Mouse (Mus musculus) hindbrain, embryonic 11.5 days (tissue): ENCODE measurements at regions not wholly inside any gene's neighbourhood (a gene's known extent, or its start where the extent isn't known, plus 50 kb on each side); places are given as distances from the start of the nearest gene placed in this dataset.

Experiments
- ATAC-seq: fragments of 200-750 bp; cut with Nextera tagmentation; 2 replicates; pipeline ENCODE4 v1.8.0; 2017; ENCODE audit warnings: mild to moderate bottlenecking, moderate TSS enrichment, moderate library complexity; ENCODE audit not compliant: low FRiP score
- DNase-seq: peaks from one replicate; pipeline ENCODE4 v3.0.0-alpha.2; 2015; ENCODE audit warnings: low spot score
- H3K27ac ChIP-seq: fragments of 300-500 bp; sonication (generic); 2 replicates; pipeline ENCODE4 v1.5.1; 2014; ENCODE audit warnings: mild to moderate bottlenecking, low read depth, low read length
- H3K27me3 ChIP-seq: fragments of 300-500 bp; sonication (generic); 2 replicates; pipeline ENCODE4 v1.6.1; 2014; ENCODE audit warnings: mild to moderate bottlenecking, low read length, moderate library complexity, mixed read lengths; ENCODE audit not compliant: control insufficient read depth, insufficient read depth
- H3K36me3 ChIP-seq: fragments of 300-500 bp; sonication (generic); 2 replicates; pipeline ENCODE4 v1.6.1; 2014; ENCODE audit warnings: mild to moderate bottlenecking, low read length, moderate library complexity, mixed read lengths; ENCODE audit not compliant: control insufficient read depth, insufficient read depth
- H3K4me1 ChIP-seq: fragments of 300-500 bp; sonication (generic); replicated peaks from 2 replicates; pipeline ENCODE4 v1.6.1; 2014; ENCODE audit warnings: low read length, mixed read lengths; ENCODE audit not compliant: control insufficient read depth, insufficient read depth
- H3K4me2 ChIP-seq: fragments of 300-500 bp; sonication (generic); replicated peaks from 2 replicates; pipeline ENCODE4 v1.6.1; 2014; ENCODE audit warnings: mild to moderate bottlenecking, low read depth, low read length
- H3K4me3 ChIP-seq: fragments of 300-500 bp; sonication (generic); 2 replicates; pipeline ENCODE4 v1.5.1; 2014; ENCODE audit warnings: low read depth, low read length
- H3K9ac ChIP-seq: fragments of 300-500 bp; sonication (generic); 2 replicates; pipeline ENCODE4 v1.6.1; 2014; ENCODE audit warnings: low read depth, low read length
- H3K9me3 ChIP-seq: fragments of 300-500 bp; sonication (generic); 2 replicates; pipeline ENCODE4 v1.6.1; 2016; ENCODE audit warnings: low read length; ENCODE audit not compliant: control insufficient read depth
- WGBS: fragments of 180-500 bp; shearing (Covaris S2); extraction: QIAGEN DNeasy Blood & Tissue Kit; methylation state at CpG from one replicate; pipeline ENCODE4 v1.1.7; 2014; 5-methylcytosine and 5-hydroxymethylcytosine counted together

- ATAC-seq (no peak), DNase-seq (no peak)
- Histone ChIP-seq H3K4me3 (no peak overlapping the region), H3K27me3 (no peaks in the 10 kb centered on the region), H3K36me3 (no peaks in the 10 kb centered on the region), H3K9me3 (no peaks in the 10 kb centered on the region), H3K4me1 (no peaks in the 10 kb centered on the region), H3K4me2 (no peak overlapping the region), H3K27ac (no peak overlapping the region), H3K9ac (no peak overlapping the region)
- 82% methylated on average over 6 of the region's 6 CpGs for WGBS
Measured at GRCm38 (mm10) chr1:56239686-56240085, 397.5 kb downstream of the Hsfy2 start.

GRCm38 (mm10) chr1:56226314-56227008 lies 410.8 kb downstream of the Hsfy2 start:
- no peaks in the 10 kb centered on the region for H3K36me3 ChIP-seq
- no peak for ATAC-seq
- H3K27me3 ChIP-seq, result no peaks in the 10 kb centered on the region
- no peak overlapping the region for H3K4me2 ChIP-seq
- 88% methylated on average over 7 of the region's 7 CpGs for WGBS
- no peaks in the 10 kb centered on the region for H3K4me1 ChIP-seq
- no peak for DNase-seq
- no peaks in the 10 kb centered on the region for H3K9me3 ChIP-seq
- H3K27ac ChIP-seq, result no peak overlapping the region
- no peak overlapping the region for H3K9ac ChIP-seq
- H3K4me3 ChIP-seq, result no peak overlapping the region

GRCm38 (mm10) chr1:56219700-56220099 lies 417.5 kb downstream of the Hsfy2 start:
- Histone ChIP-seq H3K4me1 (no peaks in the 10 kb centered on the region), H3K27ac (no peak overlapping the region), H3K9me3 (no peaks in the 10 kb centered on the region), H3K4me3 (no peak overlapping the region), H3K27me3 (no peaks in the 10 kb centered on the region), H3K9ac (no peak overlapping the region), H3K4me2 (no peak overlapping the region), H3K36me3 (no peaks in the 10 kb centered on the region)
- WGBS, result 86% methylated on average over 2 of the region's 2 CpGs
- ATAC-seq (no peak), DNase-seq (no peak)

GRCm38 (mm10) chr1:56210712-56211371 lies 426.4 kb downstream of the Hsfy2 start:
- no peak overlapping the region for H3K4me3 ChIP-seq
- H3K27ac ChIP-seq, result no peak overlapping the region
- H3K9me3 ChIP-seq, result no peaks in the 10 kb centered on the region
- H3K36me3 ChIP-seq, result no peaks in the 10 kb centered on the region
- no peaks in the 10 kb centered on the region for H3K27me3 ChIP-seq
- DNase-seq (no peak), ATAC-seq (no peak)
- H3K9ac ChIP-seq, result no peak overlapping the region
- H3K4me2 ChIP-seq, result no peak overlapping the region
- 89% methylated on average over 13 of the region's 13 CpGs for WGBS
- H3K4me1 ChIP-seq, result no peaks in the 10 kb centered on the region

GRCm38 (mm10) chr1:56206615-56207267 lies 430.5 kb downstream of the Hsfy2 start:
- no peak for DNase-seq
- no peak overlapping the region for H3K27ac ChIP-seq
- 90% methylated on average over 10 of the region's 10 CpGs for WGBS
- no peak overlapping the region for H3K4me3 ChIP-seq
- H3K9ac ChIP-seq, result no peak overlapping the region
- no peaks in the 10 kb centered on the region for H3K9me3 ChIP-seq
- no peaks in the 10 kb centered on the region for H3K36me3 ChIP-seq
- no peaks in the 10 kb centered on the region for H3K4me1 ChIP-seq
- H3K27me3 ChIP-seq, result no peaks in the 10 kb centered on the region
- ATAC-seq, result no peak
- H3K4me2 ChIP-seq, result no peak overlapping the region

GRCm38 (mm10) chr1:56195224-56195623 lies 442.0 kb downstream of the Hsfy2 start:
- Histone ChIP-seq H3K27me3 (no peaks in the 10 kb centered on the region), H3K27ac (no peak overlapping the region), H3K36me3 (no peaks in the 10 kb centered on the region), H3K9ac (no peak overlapping the region), H3K4me2 (no peak overlapping the region), H3K4me3 (no peak overlapping the region), H3K9me3 (no peaks in the 10 kb centered on the region), H3K4me1 (no peaks in the 10 kb centered on the region)
- DNase-seq (no peak), ATAC-seq (no peak)
- WGBS, result 95% methylated on average over 2 of the region's 2 CpGs

- no peaks in the 10 kb centered on the region for H3K9me3 ChIP-seq
- no peaks in the 10 kb centered on the region for H3K36me3 ChIP-seq
- H3K27ac ChIP-seq, result no peak overlapping the region
- H3K27me3 ChIP-seq, result no peaks in the 10 kb centered on the region
- no peak overlapping the region for H3K9ac ChIP-seq
- no peaks in the 10 kb centered on the region for H3K4me1 ChIP-seq
- H3K4me3 ChIP-seq, result no peak overlapping the region
- no peak for ATAC-seq
- WGBS, result 84% methylated on average over 8 of the region's 8 CpGs
- H3K4me2 ChIP-seq, result no peak overlapping the region
- no peak for DNase-seq
Measured at GRCm38 (mm10) chr1:56183503-56184198, 453.6 kb downstream of the Hsfy2 start.

- Histone ChIP-seq H3K27ac (no peak overlapping the region), H3K4me2 (no peak overlapping the region), H3K4me1 (no peaks in the 10 kb centered on the region), H3K36me3 (no peaks in the 10 kb centered on the region), H3K4me3 (no peak overlapping the region), H3K27me3 (no peaks in the 10 kb centered on the region), H3K9me3 (no peaks in the 10 kb centered on the region), H3K9ac (no peak overlapping the region)
- 90% methylated on average over 10 of the region's 10 CpGs for WGBS
- ATAC-seq, result no peak
- DNase-seq, result no peak
Measured at GRCm38 (mm10) chr1:56179206-56179985, 457.8 kb downstream of the Hsfy2 start.
